In genomic region chr12:56458665-56459507, GRCm38 (mm10) we compare ENCODE assay signal across 10 mouse cellular contexts.
DNase-seq lines count a peak whose midpoint lies in the region; ATAC-seq lines count a peak whose summit lies in the region.
"Had no signal": no experiment of that assay in that cellular context is flagged by ENCODE, and none has a peak within 500 bp of the region (broad histone marks: within the 10 kb centered on the region; RNA-seq: fewer than 3 reads in every experiment).

No protein-coding gene starts in this region.

- ATAC-seq in heart, embryonic 11.5 days (replicated peaks; ENCODE audit: insufficient number of reproducible peaks, low FRiP score, low TSS enrichment) = no peak
- peak; percentile 73 for ATAC-seq in midbrain, embryonic 13.5 days
- ATAC-seq in megakaryocyte-erythroid progenitor cell, adult 5-6 weeks (replicated peaks; ENCODE audit: low FRiP score, low TSS enrichment, poor library complexity, severe bottlenecking) = no peak

- H3K27ac ChIP-seq in heart, embryonic 11.5 days (ENCODE audit: low read depth, low read length) = no peak overlapping the region
- H3K27ac ChIP-seq in midbrain, embryonic 13.5 days = no peak overlapping the region
- H3K27ac ChIP-seq: liver, embryonic 14.5 days; stomach, embryonic 15.5 days had no signal

- H3K4me2 ChIP-seq in heart, embryonic 11.5 days = peak overlapping the region; percentile 50
- H3K4me2 ChIP-seq in midbrain, embryonic 13.5 days (replicated peaks) = peak overlapping the region; percentile 40
- H3K4me2 ChIP-seq: stomach, embryonic 15.5 days had no signal

- intact Hi-C loops in heart, postnatal 25 days (cut with DNase I) = no loop called here

- H3K4me3 ChIP-seq in heart, embryonic 11.5 days (ENCODE audit: low read depth, low read length) = peak overlapping the region; percentile 34
- H3K4me3 ChIP-seq in midbrain, embryonic 13.5 days (replicated peaks) = peak overlapping the region; percentile 13
- H3K4me3 ChIP-seq: stomach, embryonic 15.5 days had no signal

- no peak overlapping the region for H3K9ac ChIP-seq in heart, embryonic 11.5 days (ENCODE audit: low read depth, low read length)
- no peak overlapping the region for H3K9ac ChIP-seq in midbrain, embryonic 13.5 days (replicated peaks)
- H3K9ac ChIP-seq: liver, embryonic 14.5 days; stomach, embryonic 15.5 days had no signal

- WGBS in heart, embryonic 11.5 days (ENCODE audit: insufficient replicate concordance) = 18% methylated on average over 16 of the region's 16 CpGs
- WGBS in midbrain, embryonic 13.5 days = 4% methylated on average over 16 of the region's 16 CpGs

- DNase-seq in heart, postnatal 25 days (ENCODE audit: low spot score) = no peak
- DNase-seq in embryo, embryonic 10 days (ENCODE audit: low spot score) = peak; percentile 77
- peak; percentile 20 for DNase-seq in forelimb bud, embryonic 11.5 days (ENCODE audit: low read depth, low spot score)
- DNase-seq in spleen, adult 18-20 months = no peak
- DNase-seq in gastrocnemius, postnatal 10 days = no peak

- no peaks in the 10 kb centered on the region for H3K36me3 ChIP-seq in heart, embryonic 11.5 days (ENCODE audit: control insufficient read depth, insufficient read depth, low read length)
- H3K36me3 ChIP-seq in midbrain, embryonic 13.5 days = no peaks in the 10 kb centered on the region
- H3K36me3 ChIP-seq: stomach, embryonic 15.5 days had no signal

- H3K4me1 ChIP-seq in heart, embryonic 11.5 days (ENCODE audit: control insufficient read depth, insufficient read depth, low read length) = 0 out of 2 replicates have a peak, but pooled peaks cover 2% of the 10 kb centered on the region
- peaks cover 18% of the 10 kb centered on the region for H3K4me1 ChIP-seq in midbrain, embryonic 13.5 days (replicated peaks)
- H3K4me1 ChIP-seq: stomach, embryonic 15.5 days had no signal

- no peaks in the 10 kb centered on the region for H3K9me3 ChIP-seq in heart, embryonic 11.5 days (replicated peaks; ENCODE audit: control insufficient read depth, low read length)
- H3K9me3 ChIP-seq in midbrain, embryonic 13.5 days = no peaks in the 10 kb centered on the region
- H3K9me3 ChIP-seq: stomach, embryonic 15.5 days had no signal

- H3K27me3 ChIP-seq in heart, embryonic 11.5 days (ENCODE audit: control insufficient read depth, insufficient read depth, low read length) = no peaks in the 10 kb centered on the region; the same call in 1 of the 2 replicates
- H3K27me3 ChIP-seq in midbrain, embryonic 13.5 days = peaks cover 92% of the 10 kb centered on the region
- H3K27me3 ChIP-seq: stomach, embryonic 15.5 days had no signal

Comparison
In these comparisons a context has a peak if more than half of its experiments do, and no peak if none do; other contexts are left out.
1. DNase-seq: peak in embryo, embryonic 10 days (single experiment) and forelimb bud, embryonic 11.5 days (single experiment); none in heart, postnatal 25 days (single experiment), spleen, adult 18-20 months (0 of 2) and gastrocnemius, postnatal 10 days (single experiment).